Mouse (Mus musculus): ENCODE measurements around the gene Pcp4l1.
"Not testable (repeated sequence)": the region's sequence is repeated elsewhere in the genome, so short reads cannot be mapped to it uniquely, and the experiment has no call there.

Pcp4l1 gene

DNA sequence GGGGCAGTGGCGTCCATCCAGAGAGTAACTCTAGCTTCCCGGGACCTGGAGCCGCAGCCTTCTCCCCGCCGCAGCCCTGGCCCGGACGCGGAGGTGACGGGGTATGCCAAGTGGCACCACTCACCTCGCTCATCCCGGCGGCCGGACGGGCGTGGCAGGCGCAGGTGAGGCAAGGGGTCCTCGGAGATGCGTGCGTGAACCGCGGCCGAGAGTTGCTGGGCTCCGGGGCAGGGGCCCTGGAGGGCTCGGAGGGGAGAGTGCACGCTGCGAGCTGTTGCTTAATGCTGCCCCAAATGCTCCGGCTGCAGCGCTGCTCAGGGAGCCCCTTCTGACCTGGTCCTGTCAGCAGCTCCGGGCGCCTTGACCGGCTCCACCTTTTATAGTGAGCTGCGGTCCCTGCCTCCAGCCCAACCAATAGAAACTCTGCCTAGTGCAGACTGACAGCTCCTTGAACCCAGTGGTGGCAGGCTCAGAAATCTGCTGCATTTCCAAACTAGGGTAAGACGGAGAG, at the start of gene Pcp4l1:
Gene Pcp4l1 (minus strand): TSS at position 382 of the 511 bp plus-strand sequence.
- DNase-seq (ENCODE audit: low spot score in 2 of 2): peak in 1 of 2 experiments; percentile 42

DNA sequence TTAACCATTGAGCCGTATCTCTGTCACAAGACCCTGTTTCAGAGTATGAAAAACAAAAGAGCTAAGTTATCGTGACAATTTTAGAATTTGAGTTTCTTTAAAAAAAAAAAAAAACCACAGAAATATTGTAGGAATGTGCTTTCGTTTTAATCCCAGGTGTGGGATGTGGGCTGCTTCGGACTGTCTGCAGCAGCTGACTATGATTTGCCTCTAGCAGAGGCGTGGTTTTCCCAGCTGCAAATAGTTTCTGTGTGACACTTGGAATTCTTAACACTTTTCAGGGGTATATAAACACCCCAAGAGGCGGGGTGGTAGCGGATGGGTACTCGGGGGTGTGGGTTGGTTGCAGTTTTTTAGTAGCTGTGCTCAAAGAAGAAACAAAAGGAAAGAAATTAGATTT, 49.3 kb upstream of the Pcp4l1 start:
- no peak for DNase-seq (ENCODE audit: low spot score in 2 of 2)

DNA sequence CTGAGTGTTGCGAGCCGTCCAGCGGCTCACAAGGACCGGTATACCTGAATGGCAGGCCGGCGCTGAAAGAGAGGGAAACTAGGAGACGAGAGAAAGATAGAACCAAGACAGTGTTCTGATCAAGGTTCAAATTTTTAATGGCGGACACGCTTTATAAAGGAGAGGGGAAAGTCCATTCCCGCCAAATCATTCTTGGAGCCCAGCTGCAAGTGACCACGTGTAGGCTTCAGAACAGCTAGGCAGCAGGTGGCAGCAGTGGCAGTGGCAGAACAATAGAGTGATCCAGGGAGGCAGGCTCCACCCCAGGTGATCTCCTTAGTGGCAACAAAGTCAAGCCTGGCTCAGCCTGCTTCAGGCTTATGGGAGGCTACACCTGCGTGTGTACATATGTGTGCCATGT, 45.9 kb upstream of the Pcp4l1 start:
- DNase-seq (ENCODE audit: low spot score in 2 of 2): not testable (repeated sequence)

DNA sequence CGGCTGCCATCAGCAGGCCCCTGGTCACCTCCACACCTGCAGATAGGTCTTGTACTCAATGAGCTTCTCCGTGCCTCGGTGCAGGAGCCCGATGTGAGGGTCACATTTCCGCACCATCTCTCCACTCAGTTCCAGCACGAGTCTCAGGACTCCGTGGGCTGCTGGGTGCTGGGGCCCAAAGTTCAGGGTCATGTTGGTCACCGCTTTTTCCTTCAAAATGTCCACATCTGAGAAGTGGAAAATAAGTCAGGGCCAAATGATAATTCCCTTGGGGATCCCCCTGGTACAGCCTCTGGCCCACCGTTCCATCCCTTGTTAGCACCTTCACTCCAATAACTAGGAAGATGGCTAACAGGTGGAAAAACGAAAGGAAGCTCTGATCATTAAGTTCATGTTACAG, 44.8 kb upstream of the Pcp4l1 start:
- DNase-seq (ENCODE audit: low spot score in 2 of 2): no peak

DNA sequence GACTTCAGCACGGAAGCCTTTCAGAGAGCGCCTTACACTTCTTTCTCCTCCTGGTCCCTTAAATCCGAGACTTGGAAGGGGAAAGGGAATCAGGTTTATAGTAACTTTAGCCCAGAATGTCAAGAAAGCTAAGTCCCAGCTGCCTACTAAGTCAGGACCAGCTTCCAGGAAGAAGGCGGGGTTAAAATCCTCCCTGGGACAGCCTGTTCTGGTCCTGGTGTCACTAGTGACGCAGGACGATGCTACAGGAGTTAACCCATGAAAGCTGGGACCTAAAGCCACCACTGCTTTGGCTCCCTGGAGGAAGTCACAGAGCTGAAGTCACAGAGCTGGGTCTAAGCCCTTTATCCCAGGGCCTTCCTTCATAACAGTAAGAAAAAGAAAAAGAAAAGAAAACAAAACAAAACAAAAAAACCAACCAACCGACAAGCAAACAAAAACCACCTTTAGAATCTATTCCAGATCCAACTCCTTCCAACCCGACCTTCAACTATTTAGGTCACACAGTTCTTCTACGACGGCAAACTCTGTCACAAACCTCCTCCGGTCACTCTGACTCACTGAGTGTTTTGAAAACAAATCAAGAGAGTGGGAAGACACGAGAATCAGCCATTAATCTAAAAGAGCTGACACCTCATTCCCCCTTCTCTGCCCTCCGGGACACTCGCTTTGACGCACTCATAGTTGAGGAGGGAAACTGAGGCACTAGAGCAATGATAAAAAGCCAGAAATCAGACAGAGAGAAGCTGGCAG, 44.1 kb upstream of the Pcp4l1 start:
- DNase-seq (ENCODE audit: low spot score in 2 of 2): no peak

DNA sequence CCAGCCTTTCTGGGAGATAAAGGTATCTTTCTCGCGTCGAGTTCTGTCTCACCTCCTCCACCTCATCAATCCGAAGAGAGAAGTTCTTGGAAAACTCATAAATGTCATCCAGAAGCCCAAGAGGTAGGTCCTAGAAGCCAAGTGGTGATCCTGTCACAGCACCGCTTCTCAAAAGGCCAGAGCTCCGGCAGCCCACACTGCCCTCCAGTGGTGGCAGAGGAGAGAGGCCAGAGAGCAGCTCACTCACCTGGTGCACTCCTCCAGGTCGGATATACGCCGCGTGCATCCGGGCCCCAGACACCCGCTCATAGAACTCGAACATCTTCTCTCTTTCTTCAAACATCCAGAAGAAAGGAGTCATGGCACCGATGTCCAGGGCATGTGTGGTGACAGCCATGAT, 42.4 kb upstream of the Pcp4l1 start:
- no peak for DNase-seq (ENCODE audit: low spot score in 2 of 2)

DNA sequence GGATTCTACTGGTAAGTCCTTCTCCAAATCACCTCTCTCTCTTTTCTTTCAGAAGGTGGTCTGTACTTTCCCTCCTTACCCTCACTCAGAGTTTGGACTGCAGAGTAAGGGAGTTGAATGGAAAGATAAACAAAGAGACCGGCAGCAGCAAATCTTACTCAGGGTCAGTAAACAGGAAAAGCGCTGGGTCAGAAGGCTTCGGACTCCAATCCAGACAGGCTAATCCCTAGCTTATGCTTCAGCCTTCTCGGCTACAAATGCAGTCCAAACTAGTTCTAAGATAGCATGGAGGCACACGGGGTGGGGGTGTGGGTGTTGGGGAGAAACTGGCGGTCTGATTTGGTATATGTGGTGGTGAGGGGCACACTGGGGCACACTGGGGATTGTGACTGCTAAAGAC, 41.4 kb upstream of the Pcp4l1 start:
- DNase-seq (ENCODE audit: low spot score in 2 of 2): no peak

DNA sequence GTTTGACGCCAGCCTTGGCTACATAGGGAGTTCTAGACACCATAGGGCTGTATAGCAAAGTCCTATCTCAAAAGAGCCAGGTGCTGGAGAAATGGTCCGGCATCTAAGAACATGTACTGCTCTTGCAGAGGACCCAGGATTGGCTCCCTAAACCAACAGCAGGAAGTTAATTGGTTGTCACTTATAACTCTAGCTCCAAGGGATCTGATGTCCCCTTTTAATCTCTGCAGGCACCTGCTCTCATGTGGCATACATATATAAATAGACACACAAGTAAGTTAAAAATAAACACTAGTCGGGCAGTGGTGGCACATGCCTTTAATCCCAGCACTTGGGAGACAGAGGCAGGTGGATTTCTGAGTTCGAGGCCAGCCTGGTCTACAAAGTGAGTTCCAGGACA, 39.7 kb upstream of the Pcp4l1 start:
- DNase-seq (ENCODE audit: low spot score in 2 of 2): no peak

DNA sequence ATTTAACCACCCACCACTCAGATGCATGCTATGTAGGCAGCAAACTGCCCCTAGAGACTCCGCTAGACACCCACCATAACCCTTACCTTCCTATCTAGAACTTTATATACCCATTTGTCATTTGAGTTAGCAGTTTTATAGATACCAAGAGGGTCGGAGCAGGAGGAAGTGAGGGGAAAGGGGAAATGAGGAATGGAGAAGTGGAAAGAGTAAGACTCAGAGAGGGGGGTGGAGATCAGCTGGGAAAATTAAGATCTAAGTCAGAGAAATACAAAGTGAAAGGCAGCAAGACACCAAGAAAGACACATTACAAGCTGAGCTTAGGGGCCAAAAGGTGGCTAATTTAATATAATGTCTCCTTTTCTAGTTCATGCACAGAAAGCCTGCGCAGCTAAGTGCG, 38.5 kb upstream of the Pcp4l1 start:
- no peak for DNase-seq (ENCODE audit: low spot score in 2 of 2)

DNA sequence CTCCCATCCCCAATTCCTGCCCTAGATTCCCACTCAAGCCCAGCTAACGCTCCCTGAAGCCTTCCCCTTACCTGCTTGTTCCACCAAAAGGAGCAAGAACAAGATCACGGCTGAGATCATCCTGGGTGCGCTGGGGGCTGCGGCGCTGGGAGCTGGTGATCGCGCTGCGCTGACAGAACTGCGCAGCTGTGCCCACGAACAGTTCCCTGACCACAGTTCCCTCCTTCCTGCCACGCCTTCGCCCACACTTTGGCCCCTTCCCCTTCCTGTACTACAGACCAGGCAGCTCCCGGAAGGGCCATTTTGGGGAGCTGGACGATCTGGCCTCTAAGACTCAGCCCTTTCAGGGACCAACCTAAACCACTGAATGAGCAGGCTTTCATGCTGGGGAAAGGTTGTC, 38.1 kb upstream of the Pcp4l1 start, which contains the start of gene Fcer1g:
Gene Fcer1g (minus strand): TSS at position 240 of the 400 bp plus-strand sequence.
- no peak for DNase-seq (ENCODE audit: low spot score in 2 of 2)

DNA sequence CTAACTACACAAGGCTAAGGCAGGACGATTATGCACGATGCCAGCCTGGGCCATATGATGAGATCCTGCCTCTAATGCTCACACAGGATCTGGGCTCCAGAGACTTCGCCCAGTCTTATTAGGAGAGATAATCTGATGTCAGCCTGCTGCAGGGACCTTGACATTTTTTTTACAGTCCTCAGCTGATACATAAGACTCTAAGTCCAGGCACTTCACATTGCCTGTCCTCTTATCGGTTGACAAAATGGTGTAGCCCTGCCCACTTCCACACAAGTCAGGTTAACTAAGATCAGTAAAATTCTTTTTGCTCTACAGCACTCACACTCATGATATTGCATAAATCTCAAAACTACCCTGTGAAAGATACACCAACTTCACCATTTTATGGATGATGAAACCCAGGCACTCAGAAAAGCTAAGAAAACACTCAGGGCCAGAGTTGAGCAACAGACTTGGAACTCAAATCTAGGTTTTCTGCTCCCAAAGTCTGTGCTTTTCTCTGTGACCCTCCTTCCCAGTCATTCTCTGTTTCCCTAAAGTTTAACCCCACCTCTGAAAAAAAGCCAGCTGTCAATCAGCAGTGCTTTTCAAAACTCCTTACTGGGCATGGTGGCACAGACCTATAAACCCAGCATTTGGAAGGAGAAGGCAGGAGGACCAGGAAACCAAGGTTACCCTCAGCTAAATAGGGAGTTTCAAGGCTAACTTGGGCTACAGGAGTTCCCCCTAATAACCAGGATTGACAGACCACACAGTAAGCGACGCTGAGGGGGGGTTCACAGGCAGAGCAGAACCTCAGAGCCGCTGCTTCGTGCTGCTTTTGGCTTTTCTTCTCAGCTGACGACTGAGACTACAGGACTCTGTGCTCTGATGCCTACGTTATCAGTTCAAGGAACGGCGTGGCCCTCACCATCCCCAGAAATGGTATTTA, 37.0 kb upstream of the Pcp4l1 start:
- no peak for DNase-seq (ENCODE audit: low spot score in 2 of 2)

DNA sequence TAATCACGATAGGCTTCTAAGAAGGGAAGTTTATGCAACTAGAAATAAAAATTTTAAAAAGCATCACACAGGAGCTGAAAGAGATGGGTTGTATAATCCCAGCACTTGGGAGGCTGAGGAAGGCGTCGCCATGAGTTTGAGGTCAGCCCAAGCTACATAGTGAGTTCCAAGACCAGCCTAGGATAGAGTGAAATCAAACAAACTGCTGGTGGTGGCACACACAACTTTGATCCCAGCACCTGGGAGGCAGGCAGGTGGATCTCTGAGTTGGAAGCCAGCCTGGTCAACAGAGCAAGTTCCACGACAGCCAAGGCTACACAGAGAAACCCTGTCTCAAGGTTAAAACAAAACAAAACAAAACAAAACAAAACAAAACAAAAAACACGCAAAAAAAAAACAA, 36.3 kb upstream of the Pcp4l1 start:
- DNase-seq (ENCODE audit: low spot score in 2 of 2): no peak

DNA sequence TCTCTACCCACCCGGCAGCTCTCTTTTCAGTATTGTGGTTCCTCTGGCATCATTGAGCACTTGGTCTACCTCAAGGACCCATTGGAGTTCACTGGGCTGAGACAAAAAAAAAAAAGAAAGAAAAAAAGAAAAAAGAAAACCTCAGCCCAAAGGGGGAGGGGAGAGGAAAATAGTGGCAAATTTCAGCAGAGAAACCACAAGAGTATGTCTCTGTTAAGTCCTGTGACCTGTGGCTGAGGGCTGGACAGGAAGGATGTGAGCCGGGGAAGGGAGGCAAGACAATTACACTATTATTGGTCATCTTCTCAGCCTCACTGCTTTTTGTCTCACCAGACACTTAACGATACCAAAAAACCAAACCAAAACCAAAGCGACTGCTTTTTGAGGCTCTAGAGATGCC, 35.8 kb upstream of the Pcp4l1 start:
- no peak for DNase-seq (ENCODE audit: low spot score in 2 of 2)

DNA sequence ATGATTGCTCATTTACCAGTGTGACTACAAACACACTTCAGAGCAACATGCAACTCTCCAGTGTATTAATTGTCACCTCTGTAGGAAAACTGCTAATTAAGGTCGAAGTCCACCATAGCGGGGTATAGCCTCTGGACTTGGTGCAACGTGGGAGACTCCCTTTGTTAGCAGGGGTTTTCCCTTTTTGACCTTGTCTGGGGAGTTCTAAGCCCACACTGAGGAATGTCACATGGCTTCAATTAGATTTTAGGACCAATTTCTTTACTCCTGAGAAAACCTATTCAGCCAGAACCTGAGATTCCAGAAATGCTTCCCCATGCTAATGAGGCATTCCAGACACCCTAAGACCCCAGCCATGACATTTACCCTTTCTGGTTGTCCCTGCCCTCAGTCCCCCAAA, 34.1 kb upstream of the Pcp4l1 start:
- DNase-seq (ENCODE audit: low spot score in 2 of 2): no peak

DNA sequence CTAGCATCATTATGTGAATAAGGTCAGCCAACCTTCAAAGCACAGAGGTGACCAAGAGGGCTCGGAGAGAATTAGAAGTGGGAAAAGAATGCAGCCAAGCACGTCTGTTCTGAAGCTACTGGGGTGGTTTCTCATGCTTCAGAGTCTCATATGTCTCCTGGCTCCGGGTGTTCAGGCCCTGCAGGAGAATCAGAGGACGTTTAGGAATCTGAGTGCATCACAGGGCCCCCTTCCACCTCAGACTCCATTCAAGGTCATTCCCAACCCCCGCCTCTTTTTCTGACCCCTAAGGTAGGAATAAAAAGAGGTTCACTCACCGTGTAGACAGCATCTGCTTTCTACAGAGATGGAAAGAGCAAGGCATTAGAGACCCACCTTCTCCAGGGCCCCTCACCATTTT, 33.7 kb upstream of the Pcp4l1 start:
- no peak for DNase-seq (ENCODE audit: low spot score in 2 of 2)

DNA sequence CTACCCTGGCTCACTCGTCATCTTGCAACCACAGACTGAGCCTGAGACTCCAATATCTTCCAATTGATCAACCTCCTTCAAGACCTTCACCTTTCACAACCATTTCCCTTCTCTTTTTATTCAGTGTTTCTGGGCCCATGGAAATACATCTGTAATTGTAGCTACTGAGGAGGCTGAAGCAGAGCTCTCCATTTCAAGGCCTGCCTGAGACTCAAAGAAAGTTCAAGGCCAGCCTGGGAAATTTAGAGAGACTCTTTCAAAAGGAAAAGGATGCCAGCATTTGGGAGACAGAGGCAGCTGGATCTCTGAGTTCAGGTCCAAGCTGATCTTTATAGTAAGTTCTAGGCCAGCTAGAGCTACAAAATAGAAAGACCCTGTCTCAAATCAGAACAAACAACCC, 31.8 kb upstream of the Pcp4l1 start:
- no peak for DNase-seq (ENCODE audit: low spot score in 2 of 2)

DNA sequence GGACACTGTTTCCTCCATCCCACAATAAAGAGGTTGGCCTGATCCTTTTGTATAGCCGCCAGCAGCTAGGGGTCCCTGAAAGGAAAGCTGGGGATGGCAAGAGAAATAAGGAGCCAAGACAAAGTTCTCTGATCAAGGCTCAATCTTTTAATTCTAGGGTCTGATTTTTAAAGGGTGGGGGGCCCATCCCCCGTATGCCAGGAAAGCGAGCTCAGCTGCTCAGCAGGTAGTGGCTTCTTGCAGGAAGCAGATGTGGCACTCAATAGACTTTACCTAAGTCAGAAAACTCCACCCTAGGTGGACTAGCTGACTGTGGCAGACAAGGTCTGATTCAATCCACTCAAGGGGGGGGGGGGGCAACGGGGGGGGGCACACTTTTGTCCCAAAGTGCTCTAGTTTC, 30.7 kb upstream of the Pcp4l1 start:
- no peak for DNase-seq (ENCODE audit: low spot score in 2 of 2)

DNA sequence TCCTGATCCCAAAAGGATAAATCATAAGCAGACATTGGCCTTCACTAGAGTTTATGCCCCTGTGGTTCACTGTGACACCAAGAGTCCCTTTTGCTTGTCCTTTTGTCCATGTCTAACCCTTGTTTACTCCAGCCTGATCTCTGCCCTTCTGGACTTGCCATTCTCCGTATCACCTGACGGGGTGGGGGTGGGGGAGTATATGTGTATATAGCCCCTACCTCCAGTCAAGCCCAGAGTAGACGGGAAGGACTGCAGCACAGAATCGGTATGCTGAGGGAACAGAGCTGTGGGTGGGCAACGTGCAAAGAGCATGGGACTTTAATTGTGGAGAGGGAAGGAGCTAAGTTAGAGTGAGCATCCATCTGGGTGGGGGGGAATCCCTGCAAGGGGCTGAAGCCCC, 28.8 kb upstream of the Pcp4l1 start, which contains the start of gene Apoa2:
Gene Apoa2 (plus strand): TSS at position 198 of the 400 bp plus-strand sequence.
- no peak for DNase-seq (ENCODE audit: low spot score in 2 of 2)

DNA sequence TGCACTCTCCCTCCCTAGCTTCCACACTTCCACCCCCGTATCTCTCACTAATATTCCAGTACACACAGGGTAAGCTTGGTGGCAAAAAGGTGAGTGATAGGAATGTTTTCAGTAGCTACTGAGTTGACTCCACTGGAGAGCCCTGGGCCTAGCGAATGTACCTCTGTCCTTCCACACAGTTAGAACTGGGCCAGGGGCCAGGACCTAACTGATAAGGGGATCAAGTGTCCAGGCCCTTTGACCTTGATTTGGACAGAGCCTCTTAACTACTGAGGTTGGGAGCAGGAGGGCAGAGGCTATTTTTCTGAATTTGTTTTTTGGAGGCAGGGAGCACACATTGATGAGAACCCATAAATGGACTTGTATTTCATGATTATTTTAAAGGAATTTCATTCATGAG, 27.7 kb upstream of the Pcp4l1 start:
- no peak for DNase-seq (ENCODE audit: low spot score in 2 of 2)

DNA sequence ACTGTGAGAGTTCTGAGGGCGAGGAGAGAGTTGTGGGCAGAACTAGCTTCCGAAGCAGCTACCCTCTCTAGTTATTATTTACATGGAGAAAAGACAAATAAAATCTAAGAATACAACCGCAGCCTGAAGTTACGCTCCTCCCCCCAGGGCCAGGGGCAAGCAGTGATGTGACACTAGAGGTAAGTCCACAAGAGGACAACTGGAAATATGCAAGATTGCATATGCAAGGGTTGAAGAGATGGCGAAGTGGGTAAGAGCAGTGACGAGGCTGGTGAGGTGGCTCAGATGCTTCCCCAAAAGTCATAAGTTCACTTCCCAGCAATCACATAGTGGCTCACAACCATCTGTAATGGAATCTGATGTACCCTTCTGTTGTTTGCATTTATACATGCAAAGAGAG, 27.1 kb upstream of the Pcp4l1 start:
- DNase-seq (ENCODE audit: low spot score in 2 of 2): no peak

DNA sequence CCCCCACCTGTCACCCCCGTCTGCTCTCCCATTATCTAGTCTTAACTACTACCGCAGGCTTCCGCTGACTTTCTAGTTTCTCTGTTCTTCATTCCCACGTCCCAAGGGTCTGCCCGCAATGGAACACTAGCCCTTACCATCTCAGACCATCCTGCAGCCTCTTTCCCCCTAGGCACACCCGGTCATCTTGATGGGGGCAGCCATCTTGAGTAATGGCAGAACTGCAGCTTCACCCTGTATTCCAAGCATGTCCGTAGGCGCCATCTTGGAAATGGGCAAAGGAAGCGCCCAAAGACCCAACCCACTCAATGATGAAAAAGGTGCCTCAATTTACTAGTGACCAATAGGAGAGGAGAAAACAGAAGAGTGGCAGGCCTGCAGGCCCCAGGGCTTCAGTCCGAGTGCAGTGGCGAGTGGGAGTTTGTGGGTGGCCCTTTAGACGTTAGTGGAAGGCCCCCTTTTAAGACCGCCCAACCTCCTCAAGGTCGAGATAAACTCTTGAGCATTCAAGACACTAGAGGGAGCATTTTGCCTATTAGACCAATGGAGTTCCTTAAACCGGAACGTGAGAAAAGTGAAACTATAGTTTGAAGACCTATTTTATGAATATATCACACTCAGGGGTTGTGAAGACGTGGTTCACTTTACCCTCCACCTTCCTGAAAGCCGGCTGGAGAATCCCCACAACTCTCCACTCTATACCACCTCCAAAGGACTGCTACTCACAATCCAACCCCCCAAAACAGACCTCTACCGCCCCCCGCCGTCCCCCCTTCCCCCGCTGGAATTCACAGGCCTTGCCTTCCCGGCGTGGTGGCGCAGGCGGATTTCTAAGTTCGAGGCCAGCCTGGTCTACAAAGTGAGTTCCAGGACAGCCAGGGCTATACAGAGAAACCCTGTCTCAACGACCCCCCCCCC, 26.4 kb upstream of the Pcp4l1 start, which contains the start of gene Tomm40l:
Gene Tomm40l (minus strand): TSS at position 277 of the 918 bp plus-strand sequence.
- peak; percentile 87 to 93 for DNase-seq (ENCODE audit: low spot score in 2 of 2)
